Mouse (Mus musculus) midbrain, embryonic 12.5 days (tissue): Measurements from ENCODE around the gene Coq2. TPM values are rescaled to one million over a fixed set of nuclear protein-coding genes. Genes with fewer than 3 reads are reported as not detected.

Source experiments
- ATAC-seq: fragments of 200-750 bp; cut with Nextera tagmentation; 2 replicates; pipeline ENCODE4 v1.8.0; 2017; ENCODE audit warnings: low read depth, moderate TSS enrichment, moderate library complexity; ENCODE audit not compliant: low FRiP score
- H3K27ac ChIP-seq: fragments of 300-500 bp; sonication (generic); replicated peaks from 2 replicates; pipeline ENCODE4 v1.5.1; 2016; ENCODE audit warnings: mild to moderate bottlenecking
- H3K27me3 ChIP-seq: fragments of 300-500 bp; sonication (generic); 2 replicates; pipeline ENCODE4 v1.6.1; 2016; ENCODE audit warnings: mild to moderate bottlenecking
- H3K36me3 ChIP-seq: fragments of 300-500 bp; sonication (generic); 2 replicates; pipeline ENCODE4 v1.6.1; 2016
- H3K4me1 ChIP-seq: fragments of 300-500 bp; sonication (generic); 2 replicates; pipeline ENCODE4 v1.6.1; 2016
- H3K4me2 ChIP-seq: fragments of 300-500 bp; sonication (generic); replicated peaks from 2 replicates; pipeline ENCODE4 v1.6.1; 2016; ENCODE audit warnings: mild to moderate bottlenecking, moderate library complexity
- H3K4me3 ChIP-seq: fragments of 300-500 bp; sonication (generic); 2 replicates; pipeline ENCODE4 v1.5.1; 2016; ENCODE audit warnings: mild to moderate bottlenecking
- H3K9ac ChIP-seq: fragments of 300-500 bp; sonication (generic); replicated peaks from 2 replicates; pipeline ENCODE4 v1.6.1; 2016; ENCODE audit warnings: mild to moderate bottlenecking, moderate library complexity
- H3K9me3 ChIP-seq: fragments of 300-500 bp; sonication (generic); 2 replicates; pipeline ENCODE4 v1.6.1; 2016; ENCODE audit warnings: mild to moderate bottlenecking
- WGBS: fragments of 180-500 bp; shearing (Covaris S2); methylation state at CpG from one replicate; pipeline ENCODE4 v1.1.7; 2016; 5-methylcytosine and 5-hydroxymethylcytosine counted together
- polyA plus RNA-seq: library from polyadenylated mRNA; unstranded; fragments of >200 nt; fragmentation: Nextera tagmentation; extraction: Ambion mirVana; gene quantifications from 2 replicates; pipeline ENCODE4 v1.2.1, GENCODE M21; 2016

Gene Coq2
- polyA plus RNA-seq, 1 experiment from 2014 or later: 48.0 TPM

- Histone ChIP-seq H3K4me3 (no peak overlapping the region), H3K9me3 (no peaks in the 10 kb centered on the region), H3K27me3 (no peaks in the 10 kb centered on the region), H3K36me3 (no peaks in the 10 kb centered on the region), H3K27ac (no peak overlapping the region), H3K9ac (no peak overlapping the region), H3K4me2 (no peak overlapping the region), H3K4me1 (no peaks in the 10 kb centered on the region)
- 69% methylated on average over 4 of the region's 4 CpGs for WGBS
- ATAC-seq: no peak
These were observed 10.7 kb upstream of the Coq2 start for GRCm38 (mm10) chr5:100685631-100686030.

GRCm38 (mm10) chr5:100680542-100680933, 5.6 kb upstream of the Coq2 start:
- no peaks in the 10 kb centered on the region for H3K36me3 ChIP-seq
- no peak overlapping the region for H3K27ac ChIP-seq
- ATAC-seq: no peak
- H3K9me3 ChIP-seq: no peaks in the 10 kb centered on the region
- 83% methylated on average over 6 of the region's 6 CpGs for WGBS
- no peak overlapping the region for H3K9ac ChIP-seq
- H3K27me3 ChIP-seq: no peaks in the 10 kb centered on the region
- no peak overlapping the region for H3K4me2 ChIP-seq
- no peak overlapping the region for H3K4me3 ChIP-seq
- no peaks in the 10 kb centered on the region for H3K4me1 ChIP-seq

DNA sequence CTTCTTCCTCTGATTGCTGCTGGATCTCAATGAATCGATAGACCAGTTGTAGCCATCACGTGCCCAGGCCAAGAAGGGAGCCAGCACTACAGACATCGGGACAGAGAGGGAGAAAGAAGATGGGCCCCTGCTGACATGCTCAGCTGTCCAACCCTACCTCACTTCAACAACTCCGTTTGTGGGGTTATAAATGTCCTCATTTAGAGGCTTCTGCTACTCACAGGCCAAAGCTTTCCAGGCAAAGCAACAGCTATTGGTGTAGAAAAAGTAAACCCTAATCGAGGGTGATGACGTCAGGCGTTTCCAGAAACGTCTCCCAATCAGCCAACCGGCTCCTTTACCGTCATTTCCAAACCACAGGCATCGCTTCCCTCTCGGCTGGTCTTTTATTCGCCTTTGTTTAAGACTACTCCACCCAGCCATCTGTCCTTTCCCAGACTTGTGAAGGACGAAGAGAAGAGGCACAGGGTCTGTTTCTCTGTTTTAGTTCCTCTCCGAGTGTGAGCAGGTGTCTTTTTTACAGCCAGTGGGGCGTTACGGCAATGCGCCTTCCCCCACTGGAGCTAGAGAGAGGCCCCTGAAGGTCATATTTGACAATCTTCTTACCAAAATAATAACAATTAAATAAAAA, 5.1 kb upstream of the Coq2 start:
- H3K27ac ChIP-seq: no peak overlapping the region
- no peak overlapping the region for H3K4me2 ChIP-seq
- no peaks in the 10 kb centered on the region for H3K36me3 ChIP-seq
- no peaks in the 10 kb centered on the region for H3K27me3 ChIP-seq
- H3K4me3 ChIP-seq: no peak overlapping the region
- 74% methylated on average over 18 of the region's 18 CpGs for WGBS
- H3K9ac ChIP-seq: no peak overlapping the region
- H3K4me1 ChIP-seq: no peaks in the 10 kb centered on the region
- H3K9me3 ChIP-seq: no peaks in the 10 kb centered on the region
- ATAC-seq: no peak

DNA sequence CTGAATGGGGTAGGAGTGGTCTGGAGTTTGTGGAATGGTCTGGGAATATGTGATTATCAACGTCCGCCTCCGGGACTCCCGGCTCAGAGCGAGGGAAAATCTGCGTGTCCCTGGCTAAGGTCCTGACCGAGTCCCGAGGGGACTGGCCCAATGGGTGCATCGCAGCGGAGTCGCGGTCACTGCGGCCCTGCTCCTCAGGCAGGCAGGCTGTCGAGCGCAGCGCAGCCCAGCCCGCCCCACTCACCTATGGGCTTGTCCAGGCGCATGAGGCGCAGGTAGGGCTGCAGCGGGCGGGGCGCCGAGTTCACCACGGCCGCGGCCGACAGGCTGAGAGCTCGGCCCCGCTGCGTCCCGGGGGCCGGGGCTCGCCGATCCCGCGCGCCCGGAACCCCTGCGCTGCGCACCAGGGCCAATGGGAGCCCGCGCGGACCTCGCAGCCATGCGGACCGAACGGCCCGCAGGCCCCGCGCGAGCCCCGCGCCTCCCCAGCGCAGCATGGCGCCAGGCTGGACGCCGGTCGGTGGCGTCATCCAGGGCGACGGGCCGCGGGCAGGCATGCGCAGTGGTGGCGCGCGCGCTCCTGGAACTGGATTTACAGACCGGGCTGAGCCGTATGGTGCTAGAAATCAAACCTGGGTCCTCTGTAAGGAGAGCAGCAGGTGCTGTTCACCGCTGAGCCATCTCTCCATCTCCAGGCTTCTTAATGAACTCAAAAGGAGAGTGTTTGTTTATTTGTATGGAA, 1.0 kb downstream of the Coq2 start:
- Histone ChIP-seq H3K9ac (peak overlapping the region; percentile 79), H3K9me3 (no peaks in the 10 kb centered on the region), H3K4me3 (peak overlapping the region; percentile 85), H3K4me1 (peaks cover 9% of the 10 kb centered on the region), H3K36me3 (no peaks in the 10 kb centered on the region), H3K4me2 (peak overlapping the region; percentile 74), H3K27ac (peak overlapping the region; percentile 70), H3K27me3 (no peaks in the 10 kb centered on the region)
- ATAC-seq: peak; percentile 96
- under 1% methylated on average over 71 of the region's 71 CpGs for WGBS

GRCm38 (mm10) chr5:100672403-100672802, 2.5 kb downstream of the Coq2 start:
- no peaks in the 10 kb centered on the region for H3K9me3 ChIP-seq
- H3K4me1 ChIP-seq: peaks cover 9% of the 10 kb centered on the region
- H3K27me3 ChIP-seq: no peaks in the 10 kb centered on the region
- no peak for ATAC-seq
- no peak overlapping the region for H3K9ac ChIP-seq
- H3K27ac ChIP-seq: no peak overlapping the region
- H3K36me3 ChIP-seq: peaks cover 3% of the 10 kb centered on the region; the same call in 1 of the 2 replicates
- no peak overlapping the region for H3K4me2 ChIP-seq
- H3K4me3 ChIP-seq: no peak overlapping the region
- 93% methylated on average over 4 of the region's 4 CpGs for WGBS

- no peak overlapping the region for H3K4me3 ChIP-seq
- H3K27me3 ChIP-seq: no peaks in the 10 kb centered on the region
- peaks cover 8% of the 10 kb centered on the region; the same call in 1 of the 2 replicates for H3K36me3 ChIP-seq
- WGBS: 81% methylated on average over 3 of the region's 3 CpGs
- no peak overlapping the region for H3K4me2 ChIP-seq
- ATAC-seq: no peak
- no peak overlapping the region for H3K9ac ChIP-seq
- H3K27ac ChIP-seq: no peak overlapping the region
- peaks cover 9% of the 10 kb centered on the region for H3K4me1 ChIP-seq
- no peaks in the 10 kb centered on the region for H3K9me3 ChIP-seq
These were observed 3.0 kb downstream of the Coq2 start for GRCm38 (mm10) chr5:100671897-100672296.

GRCm38 (mm10) chr5:100671398-100671797, 3.5 kb downstream of the Coq2 start:
- no peaks in the 10 kb centered on the region for H3K27me3 ChIP-seq
- H3K36me3 ChIP-seq: peaks cover 10% of the 10 kb centered on the region; the same call in 1 of the 2 replicates
- no peak overlapping the region for H3K4me3 ChIP-seq
- H3K4me1 ChIP-seq: peaks cover 9% of the 10 kb centered on the region
- H3K9me3 ChIP-seq: no peaks in the 10 kb centered on the region
- no peak for ATAC-seq
- no peak overlapping the region for H3K9ac ChIP-seq
- H3K4me2 ChIP-seq: no peak overlapping the region
- 23% methylated on average over 5 of the region's 5 CpGs for WGBS
- no peak overlapping the region for H3K27ac ChIP-seq

- Histone ChIP-seq H3K4me3 (no peak overlapping the region), H3K36me3 (peaks cover 24% of the 10 kb centered on the region), H3K27ac (no peak overlapping the region), H3K9ac (no peak overlapping the region), H3K9me3 (no peaks in the 10 kb centered on the region), H3K4me1 (no peaks in the 10 kb centered on the region), H3K4me2 (no peak overlapping the region), H3K27me3 (no peaks in the 10 kb centered on the region)
- WGBS: 75% methylated on average over 1 of the region's 1 CpGs
- ATAC-seq: no peak
These were observed 8.0 kb downstream of the Coq2 start for GRCm38 (mm10) chr5:100666965-100667364.

- H3K4me2 ChIP-seq: no peak overlapping the region
- no peaks in the 10 kb centered on the region for H3K27me3 ChIP-seq
- H3K9ac ChIP-seq: no peak overlapping the region
- no peak overlapping the region for H3K4me3 ChIP-seq
- WGBS: 65% methylated on average over 5 of the region's 5 CpGs
- peaks cover 47% of the 10 kb centered on the region for H3K36me3 ChIP-seq
- H3K4me1 ChIP-seq: no peaks in the 10 kb centered on the region
- no peak overlapping the region for H3K27ac ChIP-seq
- no peak for ATAC-seq
- H3K9me3 ChIP-seq: no peaks in the 10 kb centered on the region
These were observed 11.1 kb downstream of the Coq2 start for GRCm38 (mm10) chr5:100663854-100664253.

GRCm38 (mm10) chr5:100663011-100663410, 11.9 kb downstream of the Coq2 start:
- H3K9ac ChIP-seq: no peak overlapping the region

GRCm38 (mm10) chr5:100658460-100658859, 16.5 kb downstream of the Coq2 start:
- Histone ChIP-seq H3K36me3 (peaks cover 74% of the 10 kb centered on the region), H3K4me1 (no peaks in the 10 kb centered on the region), H3K9ac (no peak overlapping the region), H3K27me3 (no peaks in the 10 kb centered on the region), H3K4me3 (no peak overlapping the region), H3K27ac (no peak overlapping the region), H3K4me2 (no peak overlapping the region), H3K9me3 (no peaks in the 10 kb centered on the region)
- no peak for ATAC-seq
- 87% methylated on average over 6 of the region's 6 CpGs for WGBS

More at GRCm38 (mm10) chr5:100663011-100663410, 11.9 kb downstream of the Coq2 start:
- no peaks in the 10 kb centered on the region for H3K4me1 ChIP-seq
- ATAC-seq: no peak
- no peak overlapping the region for H3K27ac ChIP-seq
- peaks cover 54% of the 10 kb centered on the region for H3K36me3 ChIP-seq
- no peak overlapping the region for H3K4me3 ChIP-seq
- H3K4me2 ChIP-seq: no peak overlapping the region
- no peaks in the 10 kb centered on the region for H3K9me3 ChIP-seq
- no peaks in the 10 kb centered on the region for H3K27me3 ChIP-seq
- WGBS: 95% methylated on average over 6 of the region's 6 CpGs

DNA sequence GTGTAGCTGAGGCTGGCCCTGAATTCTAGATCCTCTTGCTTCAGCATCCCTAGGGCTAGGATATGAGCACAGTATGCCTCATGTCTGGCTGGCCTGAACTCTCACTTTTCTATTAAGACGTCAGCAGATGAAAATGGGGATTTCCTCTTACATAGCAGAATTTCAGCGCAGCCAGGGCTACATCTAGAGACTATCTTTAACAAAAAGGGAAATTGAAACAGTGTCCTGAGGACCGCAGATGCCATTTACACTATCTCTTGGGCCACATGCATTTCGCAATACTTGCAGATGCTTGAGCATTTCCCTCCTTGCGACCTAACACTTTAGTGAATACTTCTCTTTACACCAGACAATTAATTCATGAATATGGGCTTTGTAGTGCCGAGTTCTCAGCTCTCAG, 18.6 kb downstream of the Coq2 start:
- H3K36me3 ChIP-seq: peaks cover 67% of the 10 kb centered on the region
- 87% methylated on average over 6 of the region's 6 CpGs for WGBS

More for the DNA sequence above, 18.6 kb downstream of the Coq2 start:
- no peaks in the 10 kb centered on the region for H3K4me1 ChIP-seq
- no peak overlapping the region for H3K9ac ChIP-seq
- no peak overlapping the region for H3K27ac ChIP-seq
- no peaks in the 10 kb centered on the region for H3K9me3 ChIP-seq
- no peak for ATAC-seq
- no peaks in the 10 kb centered on the region for H3K27me3 ChIP-seq
- H3K4me3 ChIP-seq: no peak overlapping the region
- no peak overlapping the region for H3K4me2 ChIP-seq
